Mouse (Mus musculus) MEL (cell line): ENCODE data around the gene Anapc5. TPM values are rescaled to one million over a fixed set of nuclear protein-coding genes. Genes with fewer than 3 reads are reported as not detected.

Experiments used
- DNase-seq: peaks from one replicate; pipeline ENCODE4 v3.0.0; 2011; ENCODE audit warnings: low read depth, low spot score
- H3K27ac ChIP-seq: 2 replicates; pipeline ENCODE4 v1.5.1; 2012; ENCODE audit warnings: low read depth, mild to moderate bottlenecking, control low read depth, low read length, moderate library complexity; ENCODE audit not compliant: control insufficient read depth
- H3K27me3 ChIP-seq, 2 experiments: fragments of 150-350 bp in 1 of 2; sonication (generic) in 1 of 2; 2 replicates each; pipeline ENCODE4 v1.6.1; 2012; ENCODE audit warnings: low read length in 2 of 2, mild to moderate bottlenecking in 2 of 2, improper control_type of control experiment in 1 of 2, moderate library complexity in 1 of 2; ENCODE audit not compliant: insufficient read depth in 2 of 2, control insufficient read depth in 1 of 2
- H3K36me3 ChIP-seq, 2 experiments: 2 replicates each; pipeline ENCODE4 v1.6.1; 2012 to 2014; ENCODE audit warnings: low read length in 2 of 2, improper control_type of control experiment in 1 of 2, inconsistent platforms in 1 of 2, mild to moderate bottlenecking in 1 of 2; ENCODE audit not compliant: insufficient read depth in 2 of 2, control insufficient read depth in 1 of 2
- H3K4me1 ChIP-seq, 2 experiments: fragments of 150-350 bp in 1 of 2; sonication (generic) in 1 of 2; 2 replicates each; pipeline ENCODE4 v1.6.1; 2012; ENCODE audit warnings: low read length in 2 of 2, improper control_type of control experiment in 1 of 2, mild to moderate bottlenecking in 1 of 2; ENCODE audit not compliant: insufficient read depth in 2 of 2, control insufficient read depth in 1 of 2
- H3K4me3 ChIP-seq, 2 experiments: fragments of 150-350 bp in 1 of 2; sonication (generic) in 1 of 2; 2 replicates each; pipeline ENCODE4 v1.5.1; 2012; ENCODE audit warnings: low read depth in 2 of 2, low read length in 2 of 2, mild to moderate bottlenecking in 2 of 2, moderate library complexity in 2 of 2, control low read depth in 1 of 2, improper control_type of control experiment in 1 of 2; ENCODE audit not compliant: control insufficient read depth in 1 of 2, insufficient read depth in 1 of 2
- H3K79me2 ChIP-seq: 2 replicates; pipeline ENCODE4 v1.6.1; 2012; ENCODE audit warnings: mild to moderate bottlenecking, low read length, moderate library complexity; ENCODE audit not compliant: control insufficient read depth, poor library complexity, insufficient read depth
- H3K9ac ChIP-seq: 2 replicates; pipeline ENCODE4 v1.6.1; 2012; ENCODE audit warnings: low read depth, mild to moderate bottlenecking, control low read depth, low read length, moderate library complexity; ENCODE audit not compliant: control insufficient read depth, poor library complexity, severe bottlenecking
- H3K9me3 ChIP-seq: fragments of 150-350 bp; sonication (generic); replicated peaks from 2 replicates; pipeline ENCODE4 v1.6.1; 2012; ENCODE audit warnings: mild to moderate bottlenecking, low read length, improper control_type of control experiment, moderate library complexity; ENCODE audit not compliant: insufficient read depth
- BHLHE40 ChIP-seq: IDR thresholded peaks from 2 replicates; pipeline ENCODE4 v1.6.1; 2012; ENCODE audit warnings: low read depth, mild to moderate bottlenecking, inconsistent platforms, low read length, improper control_type of control experiment, borderline replicate concordance
- CHD1 ChIP-seq: IDR thresholded peaks from 2 replicates; pipeline ENCODE4 v1.6.1; 2012; ENCODE audit warnings: low read depth, mild to moderate bottlenecking, inconsistent platforms, low read length, improper control_type of control experiment
- CHD2 ChIP-seq: IDR thresholded peaks from 2 replicates; pipeline ENCODE4 v1.6.1; 2011; ENCODE audit warnings: low read length, improper control_type of control experiment
- CTCF ChIP-seq, 3 experiments: IDR thresholded peaks in 2 of 3; conservative IDR thresholded peaks in 1 of 3; 2 replicates each; pipeline ENCODE4 v1.5.1; 2011 to 2012; ENCODE audit warnings: low read length in 3 of 3, low read depth in 2 of 3, mild to moderate bottlenecking in 2 of 3, improper control_type of control experiment in 1 of 3, inconsistent platforms in 1 of 3, mixed read lengths in 1 of 3, moderate library complexity in 1 of 3; ENCODE audit not compliant: control insufficient read depth in 1 of 3, insufficient read depth in 1 of 3, poor library complexity in 1 of 3, severe bottlenecking in 1 of 3
- E2F4 ChIP-seq: IDR thresholded peaks from 2 replicates; pipeline ENCODE4 v1.6.1; 2011; ENCODE audit warnings: low read depth, low read length, improper control_type of control experiment, borderline replicate concordance
- ELF1 ChIP-seq: IDR thresholded peaks from 2 replicates; pipeline ENCODE4 v1.6.1; 2014; ENCODE audit warnings: low read depth, mild to moderate bottlenecking, inconsistent platforms, low read length, improper control_type of control experiment, moderate library complexity
- EP300 ChIP-seq, 2 experiments: IDR thresholded peaks; 2 replicates each; pipeline ENCODE4 v1.6.1; 2011; ENCODE audit warnings: improper control_type of control experiment in 2 of 2, low read length in 2 of 2, low read depth in 1 of 2, mild to moderate bottlenecking in 1 of 2
- ETS1 ChIP-seq: IDR thresholded peaks from 2 replicates; pipeline ENCODE4 v1.6.1; 2012; ENCODE audit warnings: low read depth, mild to moderate bottlenecking, inconsistent platforms, low read length, improper control_type of control experiment, moderate library complexity
- GATA1 ChIP-seq: IDR thresholded peaks from 2 replicates; pipeline ENCODE4 v1.6.1; 2011; ENCODE audit warnings: low read depth, low read length, improper control_type of control experiment
- HCFC1 ChIP-seq: IDR thresholded peaks from 2 replicates; pipeline ENCODE4 v1.6.1; 2012; ENCODE audit warnings: low read depth, mild to moderate bottlenecking, inconsistent platforms, low read length, improper control_type of control experiment, moderate library complexity
- JUND ChIP-seq: IDR thresholded peaks from 2 replicates; pipeline ENCODE4 v1.6.1; 2011; ENCODE audit warnings: low read depth, mild to moderate bottlenecking, improper control_type of control experiment, low read length
- KAT2A ChIP-seq: conservative IDR thresholded peaks from 2 replicates; pipeline ENCODE4 v1.6.1; 2012; ENCODE audit warnings: low read depth, low read length, improper control_type of control experiment, inconsistent platforms
- MAFK ChIP-seq: IDR thresholded peaks from 2 replicates; pipeline ENCODE4 v1.6.1; 2011; ENCODE audit warnings: low read depth, mild to moderate bottlenecking, low read length, improper control_type of control experiment, borderline replicate concordance
- MAX ChIP-seq: IDR thresholded peaks from 2 replicates; pipeline ENCODE4 v1.6.1; 2011; ENCODE audit warnings: low read length, improper control_type of control experiment
- MAZ ChIP-seq: IDR thresholded peaks from 2 replicates; pipeline ENCODE4 v1.6.1; 2012; ENCODE audit warnings: low read depth, mild to moderate bottlenecking, inconsistent platforms, low read length, improper control_type of control experiment
- MEF2A ChIP-seq: IDR thresholded peaks from 2 replicates; pipeline ENCODE4 v1.6.1; 2014; ENCODE audit warnings: low read depth, mild to moderate bottlenecking, inconsistent platforms, low read length, improper control_type of control experiment; ENCODE audit not compliant: poor library complexity, insufficient replicate concordance, severe bottlenecking; ENCODE audit errors: extremely low read depth
- MXI1 ChIP-seq: IDR thresholded peaks from 2 replicates; pipeline ENCODE4 v1.6.1; 2011; ENCODE audit warnings: mild to moderate bottlenecking, low read depth, low read length, improper control_type of control experiment
- MYB ChIP-seq: IDR thresholded peaks from 2 replicates; pipeline ENCODE4 v1.6.1; 2011; ENCODE audit warnings: mild to moderate bottlenecking, low read depth, low read length, improper control_type of control experiment
- MYC ChIP-seq: IDR thresholded peaks from 2 replicates; pipeline ENCODE4 v1.6.1; 2011; ENCODE audit warnings: low read depth, mild to moderate bottlenecking, low read length, improper control_type of control experiment, moderate library complexity
- NELFE ChIP-seq: IDR thresholded peaks from 2 replicates; pipeline ENCODE4 v1.6.1; 2011; ENCODE audit warnings: low read depth, low read length, improper control_type of control experiment
- NRF1 ChIP-seq: IDR thresholded peaks from 2 replicates; pipeline ENCODE4 v1.6.1; 2014; ENCODE audit warnings: low read depth, mild to moderate bottlenecking, inconsistent platforms, low read length, improper control_type of control experiment, moderate library complexity; ENCODE audit not compliant: poor library complexity, insufficient read depth, severe bottlenecking
- POLR2A ChIP-seq, 2 experiments: IDR thresholded peaks; 2 replicates each; pipeline ENCODE4 v1.6.1; 2011 to 2012; ENCODE audit warnings: low read length in 2 of 2, mild to moderate bottlenecking in 2 of 2, control low read depth in 1 of 2, improper control_type of control experiment in 1 of 2, low read depth in 1 of 2, moderate library complexity in 1 of 2; ENCODE audit not compliant: control insufficient read depth in 1 of 2, insufficient read depth in 1 of 2, poor library complexity in 1 of 2
- RAD21 ChIP-seq: IDR thresholded peaks from 2 replicates; pipeline ENCODE4 v1.6.1; 2011; ENCODE audit warnings: mild to moderate bottlenecking, low read depth, low read length, improper control_type of control experiment
- RCOR1 ChIP-seq: IDR thresholded peaks from 2 replicates; pipeline ENCODE4 v1.6.1; 2012; ENCODE audit warnings: low read depth, mild to moderate bottlenecking, inconsistent platforms, low read length, improper control_type of control experiment
- SIN3A ChIP-seq: IDR thresholded peaks from 2 replicates; pipeline ENCODE4 v1.6.1; 2012; ENCODE audit warnings: low read length, improper control_type of control experiment, inconsistent platforms
- SMC3 ChIP-seq: IDR thresholded peaks from 2 replicates; pipeline ENCODE4 v1.6.1; 2011; ENCODE audit warnings: low read depth, low read length, improper control_type of control experiment
- TAL1 ChIP-seq: IDR thresholded peaks from 2 replicates; pipeline ENCODE4 v1.6.1; 2012; ENCODE audit warnings: mild to moderate bottlenecking, inconsistent platforms, low read length, moderate library complexity, mixed read lengths
- TBP ChIP-seq: IDR thresholded peaks from 2 replicates; pipeline ENCODE4 v1.8.0; 2011; ENCODE audit warnings: low read depth, low read length, improper control_type of control experiment
- UBTF ChIP-seq: IDR thresholded peaks from 2 replicates; pipeline ENCODE4 v1.6.1; 2012; ENCODE audit warnings: low read depth, mild to moderate bottlenecking, inconsistent platforms, low read length, improper control_type of control experiment, moderate library complexity, borderline replicate concordance; ENCODE audit not compliant: insufficient read depth
- USF1 ChIP-seq: IDR thresholded peaks from 2 replicates; pipeline ENCODE4 v1.6.1; 2014; ENCODE audit warnings: low read depth, mild to moderate bottlenecking, inconsistent platforms, low read length, improper control_type of control experiment, moderate library complexity
- USF2 ChIP-seq, 2 experiments: IDR thresholded peaks; 2 replicates each; pipeline ENCODE4 v1.6.1; 2011 to 2012; ENCODE audit warnings: improper control_type of control experiment in 2 of 2, low read length in 2 of 2, borderline replicate concordance in 1 of 2, inconsistent platforms in 1 of 2, low read depth in 1 of 2, mild to moderate bottlenecking in 1 of 2; ENCODE audit not compliant: insufficient read depth in 1 of 2
- ZC3H11A ChIP-seq: IDR thresholded peaks from 2 replicates; pipeline ENCODE4 v1.6.1; 2012; ENCODE audit warnings: low read depth, mild to moderate bottlenecking, inconsistent platforms, low read length, improper control_type of control experiment
- ZKSCAN1 ChIP-seq: IDR thresholded peaks from 2 replicates; pipeline ENCODE4 v1.6.1; 2012; ENCODE audit warnings: low read depth, mild to moderate bottlenecking, inconsistent platforms, low read length, improper control_type of control experiment, moderate library complexity
- ZMIZ1 ChIP-seq: IDR thresholded peaks from 2 replicates; pipeline ENCODE4 v1.6.1; 2012; ENCODE audit warnings: low read depth, mild to moderate bottlenecking, inconsistent platforms, low read length, improper control_type of control experiment, moderate library complexity
- ZNF384 ChIP-seq: IDR thresholded peaks from 2 replicates; pipeline ENCODE4 v1.6.1; 2012; ENCODE audit warnings: low read depth, mild to moderate bottlenecking, inconsistent platforms, low read length, improper control_type of control experiment
- polyA plus RNA-seq, 2 experiments: library from polyadenylated mRNA; stranded (reverse) in 1 of 2; unstranded in 1 of 2; fragments of >175 nt in 1 of 2; fragments of >200 nt in 1 of 2; gene quantifications; 2 replicates each; pipeline versions ENCODE4 v1.2.1 to v1.2.4; 2012; ENCODE audit warnings: low replicate concordance in 2 of 2, low read depth in 1 of 2; ENCODE audit not compliant: insufficient read length in 2 of 2, insufficient read depth in 1 of 2, missing spikeins in 1 of 2
- total RNA-seq: library from RNA; depleted of rRNA; stranded (reverse); fragments of 300-350 nt; gene quantifications from 2 replicates; pipeline ENCODE4 v1.2.3, GENCODE M21; 2012

The Anapc5 gene
- total and polyA plus RNA-seq, 3 experiments, result 244 to 390 TPM; not detected in 1

GRCm38 (mm10) chr5:122798557-122799378 is 22.4 kb downstream of the Anapc5 start:
- peak; percentile 94 for DNase-seq
- peak overlapping the region in 1 of 2 experiments; percentile 24; a peak in 2 of 4 replicates for H3K4me3 ChIP-seq
- peaks cover 9 to 14% of the 10 kb centered on the region in 2 experiments for H3K4me1 ChIP-seq
- H3K9me3 ChIP-seq, result no peaks in the 10 kb centered on the region
- H3K36me3 ChIP-seq, result peaks cover 18 to 21% of the 10 kb centered on the region in 2 experiments
- no peaks in the 10 kb centered on the region for H3K79me2 ChIP-seq
- peak overlapping the region; percentile 72 for H3K27ac ChIP-seq
- H3K27me3 ChIP-seq, result no peaks in the 10 kb centered on the region
- H3K9ac ChIP-seq, result peak overlapping the region; percentile 1; the same call in 1 of the 2 replicates
- no peak for TF ChIP-seq USF1
- TF ChIP-seq RCOR1, result no peak
- no peak for TF ChIP-seq TBP
- peak; percentile 68 for TF ChIP-seq MYC
- no peak for TF ChIP-seq UBTF
- TF ChIP-seq GATA1, result peak; percentile 88
- TF ChIP-seq ELF1, result 0 out of 2 replicates have a peak, but pooled peaks have one; percentile 43
- TF ChIP-seq MXI1, result peak; percentile 93
- TF ChIP-seq ZMIZ1, result 0 out of 2 replicates have a peak, but pooled peaks have one; percentile 40
- peak; percentile 61; the same call in 1 of the 2 replicates for TF ChIP-seq SIN3A
- no peak for TF ChIP-seq MAFK
- no peak for TF ChIP-seq MEF2A
- no peak; the same call in 1 of the 2 replicates for TF ChIP-seq ETS1
- peak in 1 of 2 experiments; percentile 65; a peak in 2 of 4 replicates for TF ChIP-seq POLR2A (IDR thresholded peaks at IDR 0.05; ENCODE audit: control insufficient read depth in 1 of 2, insufficient read depth in 1 of 2, low read depth in 1 of 2, low read length in 2 of 2, poor library complexity in 1 of 2)
- TF ChIP-seq HCFC1, result peak; percentile 68
- no peak for TF ChIP-seq CHD2
- TF ChIP-seq CHD1, result no peak
- no peak for TF ChIP-seq SMC3
- no peak for TF ChIP-seq ZNF384
- TF ChIP-seq TAL1, result peak; percentile 22; the same call in 1 of the 2 replicates
- TF ChIP-seq KAT2A, result no peak
- peak; percentile 38; the same call in 1 of the 2 replicates for TF ChIP-seq NRF1
- TF ChIP-seq BHLHE40, result no peak
- TF ChIP-seq MYB, result 0 out of 2 replicates have a peak, but pooled peaks have one; percentile 9
- peak; percentile 49; the same call in 1 of the 2 replicates for TF ChIP-seq NELFE
- TF ChIP-seq ZKSCAN1, result no peak
- no peak for TF ChIP-seq USF2 (IDR thresholded peaks at IDR 0.05; ENCODE audit: borderline replicate concordance in 1 of 2, insufficient read depth in 1 of 2, low read depth in 1 of 2, low read length in 2 of 2)
- peak; percentile 42 to 62; a peak in 2 of 4 replicates for TF ChIP-seq EP300 (IDR thresholded peaks at IDR 0.05; ENCODE audit: low read depth in 1 of 2, low read length in 2 of 2)
- TF ChIP-seq JUND, result no peak
- TF ChIP-seq ZC3H11A, result no peak
- TF ChIP-seq RAD21, result no peak
- peak; percentile 78 for TF ChIP-seq MAX
- no peak for TF ChIP-seq CTCF (IDR thresholded peaks at IDR 0.05 in 2 of 3, conservative IDR thresholded peaks at IDR 0.05 in 1 of 3; ENCODE audit: control insufficient read depth in 1 of 3, insufficient read depth in 1 of 3, low read depth in 2 of 3, low read length in 3 of 3, poor library complexity in 1 of 3, severe bottlenecking in 1 of 3)
- no peak for TF ChIP-seq E2F4
- TF ChIP-seq MAZ, result no peak
